ENCODE assay signal across 19 mouse cellular contexts in the genomic region with DNA sequence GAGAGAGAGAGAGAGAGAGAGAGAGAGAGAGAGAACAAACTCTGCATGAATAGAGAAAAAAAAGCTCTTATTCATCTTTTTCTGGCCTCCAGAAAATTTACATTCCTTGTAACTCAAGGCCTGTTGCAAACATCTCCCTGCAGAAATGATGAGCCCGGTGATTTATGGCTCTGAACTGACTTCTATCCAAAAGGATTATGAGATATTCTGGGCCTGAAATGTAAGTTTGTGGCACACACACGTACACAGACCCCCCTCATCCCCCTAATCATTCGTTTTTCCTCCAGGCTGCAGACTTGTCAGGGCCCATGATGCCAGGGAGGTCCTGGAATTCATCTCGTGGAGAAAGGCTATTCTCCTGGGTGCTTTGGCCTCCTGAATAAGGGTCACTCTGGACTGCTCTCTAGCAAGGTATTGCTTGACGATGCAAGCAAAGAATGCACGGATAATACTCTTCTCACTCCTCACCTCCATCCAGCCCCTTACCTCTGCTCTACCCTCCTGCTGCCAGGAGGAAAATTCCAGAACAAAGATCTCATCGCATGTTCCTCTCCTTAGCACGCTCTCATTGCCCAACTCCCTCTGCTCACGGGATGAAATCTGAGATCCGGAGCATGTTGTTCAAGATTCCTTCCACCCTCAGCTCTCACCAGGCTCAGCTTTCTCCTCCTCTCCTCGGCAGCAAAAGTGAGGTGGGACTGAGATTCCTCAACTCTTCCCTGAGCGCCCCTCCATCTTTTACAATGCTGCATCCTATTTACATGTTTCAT.
A peak's percentile ranks its signal among the peaks of the same experiment; 100 is the strongest.
DNase-seq lines count a peak whose midpoint lies in the region; ATAC-seq lines count a peak whose summit lies in the region.
"Had no signal": no experiment of that assay in that cellular context is flagged by ENCODE, and none has a peak within 500 bp of the region (broad histone marks: within the 10 kb centered on the region; RNA-seq: fewer than 3 reads in every experiment).

No protein-coding gene starts in this region.

- no peak overlapping the region for H3K9ac ChIP-seq in stomach, embryonic 16.5 days (ENCODE audit: low read length)
- H3K9ac ChIP-seq in hindbrain, embryonic 11.5 days (ENCODE audit: low read depth, low read length) = no peak overlapping the region
- H3K9ac ChIP-seq: embryonic facial prominence, embryonic 13.5 days; forebrain, embryonic 12.5 days; heart, embryonic 13.5 days; liver, embryonic 13.5 days had no signal

- no peak overlapping the region for H3K4me3 ChIP-seq in stomach, embryonic 16.5 days (replicated peaks; ENCODE audit: low read length)
- no peak overlapping the region for H3K4me3 ChIP-seq in hindbrain, embryonic 11.5 days (ENCODE audit: low read depth, low read length)
- H3K4me3 ChIP-seq: embryonic facial prominence, embryonic 13.5 days; forebrain, embryonic 12.5 days; heart, embryonic 13.5 days; liver, embryonic 13.5 days; midbrain, embryonic 10.5 days had no signal

- peak; percentile 74 for DNase-seq in heart, adult 11 months
- no peak for DNase-seq in heart, postnatal 25 days (ENCODE audit: low spot score)
- peak; percentile 26 for DNase-seq in adipocyte (ENCODE audit: low spot score)
- peak; percentile 48 for DNase-seq in fibroblast of lung, adult 2 months (ENCODE audit: low read depth)
- DNase-seq in hindbrain, embryonic 11.5 days (ENCODE audit: low spot score) = no peak
- DNase-seq: cerebellum, adult 2 months; heart, postnatal 4 days; kidney, adult 8-10 months; liver, embryonic 13.5 days; right cerebral cortex, adult 18-20 months; spleen, adult 18-20 months; thymus, postnatal 4 days had no signal

- H3K4me1 ChIP-seq in stomach, embryonic 16.5 days (ENCODE audit: control insufficient read depth, insufficient read depth, low read length) = no peaks in the 10 kb centered on the region
- H3K4me1 ChIP-seq in hindbrain, embryonic 11.5 days (replicated peaks; ENCODE audit: control insufficient read depth, insufficient read depth, low read length) = no peaks in the 10 kb centered on the region
- H3K4me1 ChIP-seq: forebrain, embryonic 12.5 days; heart, embryonic 13.5 days; liver, embryonic 13.5 days; midbrain, embryonic 10.5 days had no signal

- H3K27me3 ChIP-seq in stomach, embryonic 16.5 days (ENCODE audit: control insufficient read depth, insufficient read depth, low read length) = no peaks in the 10 kb centered on the region
- H3K27me3 ChIP-seq in hindbrain, embryonic 11.5 days (ENCODE audit: control insufficient read depth, insufficient read depth, low read length) = no peaks in the 10 kb centered on the region
- H3K27me3 ChIP-seq: embryonic facial prominence, embryonic 13.5 days; forebrain, embryonic 12.5 days; heart, embryonic 13.5 days; liver, embryonic 13.5 days had no signal

- intact Hi-C loops in heart, postnatal 25 days (cut with DNase I) = no loop called here

- H3K36me3 ChIP-seq in stomach, embryonic 16.5 days (ENCODE audit: control insufficient read depth, insufficient read depth, low read length) = no peaks in the 10 kb centered on the region
- no peaks in the 10 kb centered on the region for H3K36me3 ChIP-seq in hindbrain, embryonic 11.5 days (ENCODE audit: control insufficient read depth, insufficient read depth, low read length)
- H3K36me3 ChIP-seq: embryonic facial prominence, embryonic 13.5 days; forebrain, embryonic 12.5 days; heart, embryonic 13.5 days; liver, embryonic 13.5 days; midbrain, embryonic 10.5 days had no signal

- H3K27ac ChIP-seq in stomach, embryonic 16.5 days (ENCODE audit: low read length) = peak overlapping the region; percentile 65
- no peak overlapping the region for H3K27ac ChIP-seq in hindbrain, embryonic 11.5 days (ENCODE audit: low read depth, low read length)
- H3K27ac ChIP-seq: embryonic facial prominence, embryonic 13.5 days; forebrain, embryonic 12.5 days; heart, embryonic 13.5 days; hindbrain, postnatal 0 days; liver, embryonic 13.5 days; midbrain, embryonic 10.5 days had no signal

- 53% methylated on average over 12 of the region's 12 CpGs for WGBS in stomach, embryonic 16.5 days
- WGBS in hindbrain, embryonic 11.5 days = 77% methylated on average over 12 of the region's 12 CpGs

- no peak overlapping the region for H3K4me2 ChIP-seq in stomach, embryonic 16.5 days (ENCODE audit: low read depth, low read length)
- no peak overlapping the region for H3K4me2 ChIP-seq in hindbrain, embryonic 11.5 days (replicated peaks; ENCODE audit: low read depth, low read length)
- H3K4me2 ChIP-seq: embryonic facial prominence, embryonic 13.5 days; forebrain, embryonic 12.5 days; heart, embryonic 13.5 days; liver, embryonic 13.5 days had no signal

- no peaks in the 10 kb centered on the region for H3K9me3 ChIP-seq in stomach, embryonic 16.5 days (replicated peaks; ENCODE audit: control insufficient read depth, low read length)
- H3K9me3 ChIP-seq in hindbrain, embryonic 11.5 days (ENCODE audit: control insufficient read depth, low read length) = no peaks in the 10 kb centered on the region
- H3K9me3 ChIP-seq: embryonic facial prominence, embryonic 13.5 days; forebrain, embryonic 12.5 days; heart, embryonic 13.5 days; liver, embryonic 13.5 days; midbrain, embryonic 10.5 days had no signal

- ATAC-seq in stomach, embryonic 16.5 days (ENCODE audit: insufficient read depth, low FRiP score) = peak; percentile 56; the same call in 1 of the 2 replicates
- ATAC-seq in hindbrain, embryonic 11.5 days (ENCODE audit: low FRiP score) = no peak
- ATAC-seq in megakaryocyte-erythroid progenitor cell, adult 5-6 weeks (replicated peaks; ENCODE audit: low FRiP score, low TSS enrichment, poor library complexity, severe bottlenecking) = no peak
- ATAC-seq: hindbrain, postnatal 0 days had no signal

Comparison
In these comparisons a context has a peak if more than half of its experiments do, and no peak if none do; other contexts are left out.
1. DNase-seq: peak in heart, adult 11 months (single experiment), adipocyte (single experiment) and fibroblast of lung, adult 2 months (single experiment); none in heart, postnatal 25 days (single experiment) and hindbrain, embryonic 11.5 days (single experiment).